Mouse (Mus musculus) thymus, postnatal 14 days (tissue): Measurements from ENCODE around the gene Acot3.

Experiments used
- DNase-seq: peaks from one replicate; pipeline ENCODE4 v3.0.0; 2021

Gene Acot3

GRCm38 (mm10) chr12:84107012-84107411, 55.1 kb downstream of the Acot3 start:
- DNase-seq = no peak

GRCm38 (mm10) chr12:84107692-84108091, 55.7 kb downstream of the Acot3 start:
- no peak for DNase-seq

- no peak for DNase-seq
Observed at GRCm38 (mm10) chr12:84109924-84110323, 58.0 kb downstream of the Acot3 start.
